Mouse (Mus musculus) midbrain, embryonic 15.5 days (tissue): ENCODE measurements at regions not wholly inside any gene's neighbourhood (a gene's known extent, or its start where the extent isn't known, plus 50 kb on each side); places are given as distances from the start of the nearest gene placed in this dataset.

ENCODE experiments used
- ATAC-seq: fragments of 200-750 bp; cut with Nextera tagmentation; replicated peaks from 2 replicates; pipeline ENCODE4 v1.8.0; 2017; ENCODE audit warnings: moderate TSS enrichment
- H3K27ac ChIP-seq: fragments of 300-500 bp; sonication (generic); 2 replicates; pipeline ENCODE4 v1.5.1; 2015; ENCODE audit warnings: mild to moderate bottlenecking, inconsistent platforms
- H3K27me3 ChIP-seq: fragments of 300-500 bp; sonication (generic); replicated peaks from 2 replicates; pipeline ENCODE4 v1.6.1; 2015; ENCODE audit warnings: inconsistent platforms
- H3K36me3 ChIP-seq: fragments of 300-500 bp; sonication (generic); replicated peaks from 2 replicates; pipeline ENCODE4 v1.6.1; 2015; ENCODE audit warnings: inconsistent platforms
- H3K4me1 ChIP-seq: fragments of 300-500 bp; sonication (generic); 2 replicates; pipeline ENCODE4 v1.6.1; 2015; ENCODE audit warnings: inconsistent platforms
- H3K4me2 ChIP-seq: fragments of 300-500 bp; sonication (generic); 2 replicates; pipeline ENCODE4 v1.6.1; 2015; ENCODE audit warnings: inconsistent platforms, mild to moderate bottlenecking, moderate library complexity
- H3K4me3 ChIP-seq: fragments of 300-500 bp; sonication (generic); 2 replicates; pipeline ENCODE4 v1.5.1; 2015; ENCODE audit warnings: mild to moderate bottlenecking, inconsistent platforms
- H3K9ac ChIP-seq: fragments of 300-500 bp; sonication (generic); 2 replicates; pipeline ENCODE4 v1.6.1; 2015; ENCODE audit warnings: mild to moderate bottlenecking, inconsistent platforms
- H3K9me3 ChIP-seq: fragments of 300-500 bp; sonication (generic); 2 replicates; pipeline ENCODE4 v1.6.1; 2016; ENCODE audit warnings: inconsistent platforms
- WGBS: fragments of 180-500 bp; shearing (Covaris S2); methylation state at CpG from one replicate; pipeline ENCODE4 v1.1.7; 2015; ENCODE audit warnings: mixed read lengths; 5-methylcytosine and 5-hydroxymethylcytosine counted together

DNA sequence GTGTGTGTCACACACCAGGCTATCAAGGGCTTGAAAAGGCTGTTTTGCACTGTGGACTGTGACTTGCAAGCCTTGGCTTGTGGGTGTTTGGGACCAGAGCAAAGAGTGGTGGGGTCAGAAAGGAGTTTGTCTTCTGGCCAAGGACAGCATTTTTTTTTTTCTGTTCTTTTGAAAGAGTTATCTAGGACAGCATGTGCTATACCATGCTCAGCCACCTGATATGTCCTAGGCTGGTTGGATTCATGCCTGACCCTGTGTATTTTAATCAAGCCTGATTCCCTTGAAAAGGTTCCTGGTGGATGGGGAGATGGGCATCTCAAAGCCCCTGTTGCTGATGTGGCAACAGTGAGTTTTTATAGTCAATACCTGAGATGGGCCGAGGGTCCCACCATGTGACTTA is 61.2 kb upstream of the Serp2 start:
- WGBS, result 92% methylated on average over 1 of the region's 1 CpGs
- ATAC-seq, result no peak

DNA sequence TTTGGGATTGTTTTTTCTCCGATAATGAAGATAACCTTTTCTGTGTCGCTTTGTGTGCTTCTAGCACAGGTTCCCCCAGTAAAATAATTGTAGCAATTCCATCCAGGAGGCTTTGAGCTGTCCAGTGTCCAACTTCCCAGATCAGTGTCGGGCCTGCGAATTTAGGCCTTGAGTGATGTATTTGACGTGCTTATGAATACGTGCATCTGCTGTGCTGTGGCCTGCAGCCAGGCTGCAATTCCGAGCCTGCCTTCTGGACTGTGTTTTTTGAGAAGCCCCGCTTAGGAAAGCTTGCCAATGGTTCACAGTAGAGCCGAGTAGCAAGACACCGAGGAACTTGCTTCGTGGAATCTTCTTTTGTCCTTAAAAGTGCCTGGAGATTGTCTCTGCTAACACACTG is 60.8 kb upstream of the Serp2 start:
- Histone ChIP-seq H3K9me3 (no peaks in the 10 kb centered on the region), H3K4me2 (no peak overlapping the region), H3K4me3 (no peak overlapping the region), H3K9ac (no peak overlapping the region), H3K27ac (no peak overlapping the region), H3K27me3 (no peaks in the 10 kb centered on the region), H3K4me1 (peaks cover 10% of the 10 kb centered on the region), H3K36me3 (no peaks in the 10 kb centered on the region)
- ATAC-seq, result no peak
- 65% methylated on average over 11 of the region's 11 CpGs for WGBS

More for the DNA sequence above, 61.2 kb upstream of the Serp2 start:
- H3K4me3 ChIP-seq, result no peak overlapping the region
- no peaks in the 10 kb centered on the region for H3K9me3 ChIP-seq
- no peak overlapping the region for H3K27ac ChIP-seq
- no peak overlapping the region for H3K9ac ChIP-seq
- no peaks in the 10 kb centered on the region for H3K36me3 ChIP-seq
- no peaks in the 10 kb centered on the region for H3K27me3 ChIP-seq
- no peak overlapping the region for H3K4me2 ChIP-seq
- peaks cover 15% of the 10 kb centered on the region for H3K4me1 ChIP-seq

DNA sequence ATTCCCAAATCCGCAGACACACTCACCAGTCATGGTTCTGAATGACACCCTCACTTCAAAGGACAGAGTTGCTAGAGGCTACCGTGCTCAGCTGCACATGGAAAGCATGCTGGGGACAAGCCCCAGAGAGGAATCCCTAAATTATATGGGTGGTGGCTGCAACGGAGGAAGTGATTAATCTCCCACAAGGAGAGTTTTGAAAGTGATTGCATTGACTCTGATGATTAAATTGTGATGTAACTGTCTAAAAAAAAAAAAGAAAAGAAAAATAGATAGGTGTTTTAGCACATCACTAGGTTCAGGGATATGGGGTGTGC is 59.6 kb upstream of the Serp2 start:
- Histone ChIP-seq H3K4me3 (no peak overlapping the region), H3K27ac (no peak overlapping the region), H3K9ac (no peak overlapping the region), H3K27me3 (no peaks in the 10 kb centered on the region), H3K4me2 (no peak overlapping the region), H3K4me1 (peaks cover 7% of the 10 kb centered on the region), H3K36me3 (no peaks in the 10 kb centered on the region), H3K9me3 (no peaks in the 10 kb centered on the region)
- no peak for ATAC-seq
- WGBS, result 29% methylated on average over 3 of the region's 3 CpGs

DNA sequence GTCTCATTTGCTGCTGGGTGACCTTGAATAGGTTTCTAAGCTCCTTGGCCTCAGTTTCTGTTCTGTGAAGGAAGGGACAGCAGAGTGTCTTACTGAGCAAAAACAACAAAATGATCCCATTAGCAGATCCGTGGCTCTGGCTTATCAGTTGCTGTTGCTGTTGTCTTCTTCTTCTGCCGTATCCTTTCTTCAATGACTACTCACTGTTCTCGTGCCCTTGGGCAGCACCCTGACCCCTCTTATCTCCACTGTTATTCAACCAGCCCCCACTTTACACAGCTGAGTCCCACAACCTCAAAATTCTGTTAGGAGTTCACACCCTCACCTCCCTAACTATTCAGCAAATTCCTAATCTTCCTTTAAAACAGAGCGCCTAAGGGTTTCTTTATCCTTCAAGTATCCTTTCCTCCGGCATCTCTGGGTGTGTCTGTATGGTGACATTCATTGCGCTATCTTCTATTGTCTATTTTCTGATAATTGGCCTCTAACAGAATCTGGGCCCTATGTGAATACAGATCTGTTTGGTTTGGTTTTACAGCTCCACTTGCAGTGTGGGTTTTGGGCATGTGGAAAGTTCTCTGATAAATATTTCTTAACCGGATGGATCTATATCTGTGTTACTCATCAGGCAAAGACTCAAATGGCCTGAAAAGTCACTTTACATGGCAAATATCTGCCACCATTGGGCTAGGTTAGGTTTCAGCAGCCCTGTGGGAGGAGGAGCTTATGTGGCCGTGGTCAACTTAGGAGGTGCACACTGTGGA is 59.1 kb upstream of the Serp2 start:
- Histone ChIP-seq H3K27me3 (no peaks in the 10 kb centered on the region), H3K4me1 (peaks cover 7% of the 10 kb centered on the region), H3K9ac (no peak overlapping the region), H3K27ac (no peak overlapping the region), H3K36me3 (no peaks in the 10 kb centered on the region), H3K4me2 (no peak overlapping the region), H3K4me3 (no peak overlapping the region), H3K9me3 (no peaks in the 10 kb centered on the region)
- no peak for ATAC-seq
- 68% methylated on average over 8 of the region's 8 CpGs for WGBS

DNA sequence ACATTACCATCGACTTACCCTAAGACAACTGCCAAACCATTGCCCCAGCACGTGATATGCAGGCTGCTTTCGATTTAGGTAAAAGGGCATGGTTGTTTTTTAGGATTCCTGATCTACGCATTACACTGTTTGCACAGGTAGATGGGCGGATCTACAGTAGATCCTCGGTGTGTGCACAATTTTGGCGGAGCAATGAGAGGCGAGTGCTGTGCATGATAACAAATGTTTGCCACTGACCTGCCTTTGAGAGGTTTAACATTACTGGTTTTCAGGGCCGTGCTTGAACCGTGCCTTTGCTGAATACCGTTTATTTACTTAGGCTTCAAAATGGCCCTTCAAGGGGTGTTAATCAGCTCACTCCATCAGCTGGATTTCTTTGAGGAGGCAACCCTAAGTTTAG is 58.5 kb upstream of the Serp2 start:
- H3K27ac ChIP-seq, result no peak overlapping the region
- no peaks in the 10 kb centered on the region for H3K36me3 ChIP-seq
- H3K4me2 ChIP-seq, result no peak overlapping the region
- ATAC-seq, result no peak
- peaks cover 7% of the 10 kb centered on the region for H3K4me1 ChIP-seq
- H3K4me3 ChIP-seq, result no peak overlapping the region
- H3K9me3 ChIP-seq, result no peaks in the 10 kb centered on the region
- no peak overlapping the region for H3K9ac ChIP-seq
- 78% methylated on average over 11 of the region's 11 CpGs for WGBS
- H3K27me3 ChIP-seq, result no peaks in the 10 kb centered on the region

DNA sequence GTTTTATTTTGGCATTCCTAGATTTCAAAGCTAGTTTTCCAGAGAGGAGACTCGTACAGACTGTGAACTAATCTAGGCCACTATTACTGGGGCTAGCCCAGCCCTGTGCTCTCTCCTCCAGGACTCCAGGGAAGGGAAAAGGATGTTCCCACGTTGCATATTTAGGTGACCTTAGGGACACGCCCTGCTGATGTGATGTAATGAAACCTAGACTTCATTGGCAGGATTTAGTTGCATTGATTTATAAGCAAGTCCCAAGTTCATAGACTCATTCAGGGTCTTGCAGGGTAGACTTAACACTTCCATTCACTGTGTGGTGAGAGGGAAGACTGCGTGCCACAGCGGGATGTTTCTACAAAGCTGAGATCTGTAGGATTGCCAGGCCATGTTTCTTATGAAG is 58.0 kb upstream of the Serp2 start:
- H3K4me3 ChIP-seq, result no peak overlapping the region

DNA sequence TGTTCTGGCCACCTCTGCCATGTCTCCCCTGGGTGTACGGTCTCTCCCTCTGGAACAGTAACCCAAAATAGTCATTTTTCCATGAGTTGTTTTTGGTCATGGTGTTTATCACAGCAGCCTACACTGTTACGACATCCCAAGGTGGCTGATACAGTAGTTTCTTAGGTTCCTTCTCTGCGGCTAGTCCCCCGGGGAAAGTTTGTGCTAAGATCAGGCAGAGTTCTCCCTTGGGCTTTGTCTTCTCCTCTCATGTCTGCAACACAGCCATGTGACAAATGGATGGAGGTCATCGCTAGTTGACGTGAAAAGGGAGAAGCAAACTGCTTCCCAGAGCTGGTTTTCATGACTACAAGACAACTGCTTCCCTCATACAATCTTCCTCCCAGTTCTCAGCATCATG is 56.9 kb upstream of the Serp2 start:
- H3K4me2 ChIP-seq, result no peak overlapping the region
- no peaks in the 10 kb centered on the region for H3K9me3 ChIP-seq
- H3K4me3 ChIP-seq, result no peak overlapping the region
- no peaks in the 10 kb centered on the region for H3K36me3 ChIP-seq
- ATAC-seq, result no peak
- H3K4me1 ChIP-seq, result peaks cover 5% of the 10 kb centered on the region
- WGBS, result 96% methylated on average over 6 of the region's 6 CpGs
- no peaks in the 10 kb centered on the region for H3K27me3 ChIP-seq
- no peak overlapping the region for H3K27ac ChIP-seq
- no peak overlapping the region for H3K9ac ChIP-seq

More for the DNA sequence above, 58.0 kb upstream of the Serp2 start:
- ATAC-seq, result no peak
- Histone ChIP-seq H3K27ac (no peak overlapping the region), H3K4me2 (no peak overlapping the region), H3K9ac (no peak overlapping the region), H3K27me3 (no peaks in the 10 kb centered on the region), H3K4me1 (peaks cover 7% of the 10 kb centered on the region), H3K36me3 (no peaks in the 10 kb centered on the region), H3K9me3 (no peaks in the 10 kb centered on the region)
- 88% methylated on average over 5 of the region's 5 CpGs for WGBS

DNA sequence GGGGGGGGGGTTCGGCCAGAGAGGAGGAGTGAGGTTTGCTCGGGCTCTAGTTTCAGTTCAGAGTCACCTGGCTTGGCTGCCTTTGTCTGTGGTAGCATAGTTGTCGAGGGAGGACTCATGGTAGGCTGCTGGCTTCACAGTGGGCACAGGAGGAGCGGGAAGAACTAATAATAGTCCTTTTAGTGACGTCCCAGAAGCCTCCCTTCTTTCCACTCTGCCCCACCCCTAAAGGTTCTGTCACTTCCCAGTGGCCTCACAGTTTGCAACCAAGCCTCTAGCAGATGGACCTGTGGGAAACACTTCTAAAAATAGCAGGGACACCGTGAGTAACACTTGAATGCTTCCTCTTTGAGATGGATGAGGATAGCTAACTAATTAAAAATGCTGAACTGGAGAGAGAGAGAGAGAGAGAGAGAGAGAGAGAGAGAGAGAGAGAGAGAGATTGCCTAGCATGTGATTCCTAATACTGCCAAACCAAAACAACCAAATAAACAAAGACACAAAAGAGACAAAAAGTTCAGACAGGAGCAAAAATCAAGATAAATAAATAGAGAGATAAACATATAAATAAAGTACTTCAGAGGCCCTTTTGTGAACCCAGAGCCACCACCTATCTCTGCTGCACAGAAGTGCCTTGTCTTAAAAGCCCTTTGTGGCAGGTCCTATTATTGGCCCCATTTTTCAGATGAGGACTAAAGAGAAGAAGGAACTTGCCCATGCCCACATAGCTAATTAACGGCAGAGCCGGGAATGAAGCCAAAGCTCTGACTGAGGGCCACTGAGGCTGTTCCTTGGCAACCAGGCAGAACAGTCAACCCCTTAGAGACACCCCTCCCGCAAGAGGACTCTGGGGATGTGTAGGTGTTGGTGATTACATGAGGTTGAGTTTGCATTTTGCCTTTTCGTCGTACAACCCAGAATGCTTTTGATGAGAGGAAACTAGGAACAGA is 54.0 kb upstream of the Serp2 start:
- no peak overlapping the region for H3K4me3 ChIP-seq
- no peaks in the 10 kb centered on the region for H3K36me3 ChIP-seq
- H3K27me3 ChIP-seq, result no peaks in the 10 kb centered on the region
- no peaks in the 10 kb centered on the region for H3K9me3 ChIP-seq
- 46% methylated on average over 11 of the region's 11 CpGs for WGBS
- no peak overlapping the region for H3K4me2 ChIP-seq
- H3K4me1 ChIP-seq, result 0 out of 2 replicates have a peak, but pooled peaks cover 2% of the 10 kb centered on the region
- no peak overlapping the region for H3K9ac ChIP-seq
- ATAC-seq, result no peak
- no peak overlapping the region for H3K27ac ChIP-seq
